Mouse (Mus musculus) liver, adult 2 months (tissue): ENCODE data around the gene Arhgap45.

ENCODE experiments used
- CTCF ChIP-seq: fragments of 200-500 bp; IDR thresholded peaks from 2 replicates; pipeline ENCODE4 v1.5.1; 2011; ENCODE audit warnings: low read depth, low read length, control low read depth
- POLR2A ChIP-seq: fragments of 200-500 bp; IDR thresholded peaks from 2 replicates; pipeline ENCODE4 v1.6.1; 2011; ENCODE audit warnings: low read length, control low read depth; ENCODE audit not compliant: insufficient read depth; ENCODE audit errors: extremely low read depth

DNA sequence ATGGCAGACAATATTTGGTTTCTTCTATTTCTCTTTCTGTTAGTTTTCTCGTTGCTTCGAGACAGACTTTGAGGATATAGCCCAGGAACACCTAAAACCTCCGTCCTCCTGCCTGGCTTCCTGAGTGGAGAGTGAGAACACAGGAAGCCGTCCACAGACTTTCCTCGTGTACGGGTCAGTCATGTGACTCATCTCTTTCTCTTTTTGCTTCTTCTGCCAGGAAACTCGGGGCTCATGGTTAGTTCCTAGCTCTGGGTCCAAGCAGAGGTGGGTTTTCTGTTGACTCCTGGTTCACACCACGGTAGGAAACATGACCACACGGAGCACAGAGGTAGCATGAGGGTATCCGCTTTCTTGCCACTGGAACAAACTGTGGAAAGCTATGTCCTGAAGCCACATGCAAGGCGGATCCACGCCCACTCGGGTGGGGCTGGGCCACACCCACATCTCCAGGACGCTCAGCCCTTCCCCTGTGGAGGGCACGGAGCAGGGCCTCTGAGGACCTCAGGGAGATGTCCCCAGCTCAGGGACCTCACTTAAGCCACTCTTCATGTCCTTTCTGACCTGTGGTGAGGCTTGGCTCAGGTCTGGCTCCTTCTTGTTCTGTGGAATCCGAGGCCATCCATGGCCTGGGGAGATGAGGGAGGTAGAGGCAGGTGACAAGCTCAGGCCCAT lies 64.1 kb downstream of the Arhgap45 start:
- no peak for TF ChIP-seq CTCF
- TF ChIP-seq POLR2A: no peak
